Mouse (Mus musculus) heart, embryonic 15.5 days (tissue): ENCODE results near the gene Carns1. TPM values are rescaled to one million over a fixed set of nuclear protein-coding genes. Genes with fewer than 3 reads are reported as not detected.
A peak's percentile ranks its signal among the peaks of the same experiment; 100 is the strongest.

Source experiments
- ATAC-seq: fragments of 200-750 bp; cut with Nextera tagmentation; replicated peaks from 2 replicates; pipeline ENCODE4 v1.8.0; 2017; ENCODE audit warnings: low read depth, moderate TSS enrichment; ENCODE audit not compliant: insufficient number of reproducible peaks, insufficient read depth, low FRiP score
- H3K27ac ChIP-seq: fragments of 300-500 bp; sonication (generic); 2 replicates; pipeline ENCODE4 v1.5.1; 2015; ENCODE audit warnings: mild to moderate bottlenecking, inconsistent platforms
- H3K27me3 ChIP-seq: fragments of 300-500 bp; sonication (generic); 2 replicates; pipeline ENCODE4 v1.6.1; 2015; ENCODE audit warnings: inconsistent platforms
- H3K36me3 ChIP-seq: fragments of 300-500 bp; sonication (generic); 2 replicates; pipeline ENCODE4 v1.6.1; 2015; ENCODE audit warnings: mild to moderate bottlenecking, inconsistent platforms
- H3K4me1 ChIP-seq: fragments of 300-500 bp; sonication (generic); replicated peaks from 2 replicates; pipeline ENCODE4 v1.6.1; 2015; ENCODE audit warnings: inconsistent platforms
- H3K4me2 ChIP-seq: fragments of 300-500 bp; sonication (generic); 2 replicates; pipeline ENCODE4 v1.6.1; 2015; ENCODE audit warnings: inconsistent platforms, mild to moderate bottlenecking, moderate library complexity
- H3K4me3 ChIP-seq: fragments of 300-500 bp; sonication (generic); 2 replicates; pipeline ENCODE4 v1.5.1; 2015; ENCODE audit warnings: mild to moderate bottlenecking, inconsistent platforms
- H3K9ac ChIP-seq: fragments of 300-500 bp; sonication (generic); 2 replicates; pipeline ENCODE4 v1.6.1; 2015; ENCODE audit warnings: mild to moderate bottlenecking, inconsistent platforms
- H3K9me3 ChIP-seq: fragments of 300-500 bp; sonication (generic); replicated peaks from 2 replicates; pipeline ENCODE4 v1.6.1; 2016; ENCODE audit warnings: inconsistent platforms
- WGBS: fragments of 180-500 bp; shearing (Covaris S2); methylation state at CpG from one replicate; pipeline ENCODE4 v1.1.7; 2015; ENCODE audit warnings: mixed read lengths; 5-methylcytosine and 5-hydroxymethylcytosine counted together
- polyA plus RNA-seq: library from polyadenylated mRNA; unstranded; fragments of >200 nt; fragmentation: Nextera tagmentation; extraction: Ambion mirVana; gene quantifications from 2 replicates; pipeline ENCODE4 v1.2.1, GENCODE M21; 2015

Gene Carns1
- polyA plus RNA-seq, 1 experiment from 2014 or later, result 12.3 TPM

DNA sequence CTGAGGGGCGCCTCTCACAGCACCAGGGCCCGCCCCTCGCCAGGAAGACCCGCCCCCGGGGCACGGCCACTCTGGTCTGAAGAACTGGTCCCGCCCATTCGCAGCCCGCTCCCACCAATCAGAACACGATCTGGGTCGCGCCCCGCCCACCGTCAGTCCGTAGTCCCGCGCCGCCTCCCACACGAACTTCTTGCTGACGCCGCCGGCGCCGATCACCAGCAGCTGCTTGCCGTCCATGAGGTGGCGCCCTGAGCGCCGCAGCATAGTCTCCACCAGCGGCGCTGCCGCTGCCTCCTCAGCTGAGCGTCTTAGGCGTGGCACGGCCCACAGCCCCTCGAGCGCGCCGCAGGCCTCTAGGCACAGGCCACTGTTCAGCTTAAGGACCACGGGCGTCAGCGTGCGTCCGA, 5.9 kb downstream of the Carns1 start:
- Histone ChIP-seq H3K27me3 (no peaks in the 10 kb centered on the region), H3K4me3 (peak overlapping the region; percentile 54), H3K9ac (peak overlapping the region; percentile 84), H3K4me1 (peaks cover 58% of the 10 kb centered on the region), H3K36me3 (no peaks in the 10 kb centered on the region), H3K9me3 (no peaks in the 10 kb centered on the region), H3K27ac (peak overlapping the region; percentile 96), H3K4me2 (peak overlapping the region; percentile 92)
- ATAC-seq, result peak; percentile 92
- WGBS, result under 1% methylated on average over 43 of the region's 43 CpGs

- H3K4me3 ChIP-seq, result no peak overlapping the region
- H3K27me3 ChIP-seq, result no peaks in the 10 kb centered on the region
- H3K27ac ChIP-seq, result peak overlapping the region; percentile 87
- peaks cover under 1% of the 10 kb centered on the region; the same call in 1 of the 2 replicates for H3K36me3 ChIP-seq
- WGBS, result 45% methylated on average over 9 of the region's 9 CpGs
- no peak overlapping the region for H3K9ac ChIP-seq
- H3K4me2 ChIP-seq, result peak overlapping the region; percentile 26; the same call in 1 of the 2 replicates
- peaks cover 56% of the 10 kb centered on the region for H3K4me1 ChIP-seq
- no peaks in the 10 kb centered on the region for H3K9me3 ChIP-seq
- no peak for ATAC-seq
Observed at GRCm38 (mm10) chr19:4166678-4167476, 8.4 kb downstream of the Carns1 start.

DNA sequence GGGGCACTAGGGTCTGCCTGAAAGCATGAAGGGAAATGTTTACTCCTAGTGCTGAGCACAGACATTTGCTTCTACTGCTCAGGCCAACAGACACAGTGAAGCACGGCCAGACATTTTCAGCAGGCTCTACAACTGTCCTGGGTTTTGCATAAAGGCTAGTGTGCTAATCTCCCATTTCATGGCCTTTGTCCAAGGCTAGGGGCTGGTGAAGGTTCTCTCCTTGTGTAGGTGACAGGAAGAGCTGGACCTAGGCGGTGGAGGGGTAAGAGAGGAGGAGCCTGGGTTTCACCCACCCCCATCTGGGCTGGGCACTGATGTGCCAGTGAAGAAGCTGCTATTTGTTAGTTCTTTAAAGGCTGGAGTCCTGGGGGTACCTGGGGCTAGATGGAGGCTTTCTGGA, 10.6 kb downstream of the Carns1 start:
- Histone ChIP-seq H3K4me2 (no peak overlapping the region), H3K9ac (no peak overlapping the region), H3K4me3 (no peak overlapping the region), H3K36me3 (peaks cover 14% of the 10 kb centered on the region), H3K9me3 (no peaks in the 10 kb centered on the region), H3K4me1 (peaks cover 35% of the 10 kb centered on the region), H3K27me3 (no peaks in the 10 kb centered on the region), H3K27ac (no peak overlapping the region)
- no peak for ATAC-seq
- WGBS, result 68% methylated on average over 2 of the region's 2 CpGs

DNA sequence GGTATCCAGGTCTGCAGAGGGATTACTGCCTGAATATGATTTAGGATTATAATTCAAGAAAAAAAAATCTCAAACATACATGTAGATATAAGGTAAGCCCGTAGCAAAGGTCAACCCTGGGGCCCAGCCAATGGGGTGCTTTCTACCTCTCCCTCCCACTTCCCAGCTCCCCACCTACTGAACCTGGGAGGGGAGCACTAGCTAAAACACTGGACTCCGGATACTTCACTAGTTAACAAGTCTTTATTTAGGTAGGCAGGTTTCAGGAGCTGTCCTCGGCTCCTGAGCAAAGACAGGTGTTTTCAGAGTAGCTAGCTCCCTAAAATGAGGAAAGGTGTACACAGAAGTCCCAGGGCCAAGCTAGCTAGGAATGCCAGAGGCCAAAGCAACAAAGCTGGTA, 11.2 kb downstream of the Carns1 start:
- Histone ChIP-seq H3K4me1 (peaks cover 32% of the 10 kb centered on the region), H3K9me3 (no peaks in the 10 kb centered on the region), H3K27me3 (no peaks in the 10 kb centered on the region), H3K9ac (no peak overlapping the region), H3K36me3 (peaks cover 20% of the 10 kb centered on the region), H3K27ac (no peak overlapping the region), H3K4me2 (no peak overlapping the region), H3K4me3 (no peak overlapping the region)
- WGBS, result 77% methylated on average over 3 of the region's 3 CpGs
- no peak for ATAC-seq

DNA sequence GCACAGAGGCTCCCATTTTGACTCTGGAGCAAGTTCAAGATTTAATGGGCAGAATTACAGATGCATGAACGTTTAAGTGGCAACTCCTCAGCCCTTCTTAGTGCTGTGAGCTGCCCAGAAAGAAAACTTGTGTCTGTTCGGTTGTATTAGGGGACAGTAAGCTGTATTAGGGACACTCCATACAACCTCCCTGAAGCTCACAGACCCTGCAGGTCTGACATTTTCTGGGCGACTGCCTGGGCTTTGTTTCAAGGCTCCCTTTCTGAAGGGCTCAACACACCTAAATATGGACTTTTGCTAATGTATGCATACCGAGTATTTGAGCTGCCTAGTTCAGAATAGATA, 11.8 kb downstream of the Carns1 start:
- H3K9ac ChIP-seq, result peak overlapping the region; percentile 83; the same call in 1 of the 2 replicates
- no peak for ATAC-seq

DNA sequence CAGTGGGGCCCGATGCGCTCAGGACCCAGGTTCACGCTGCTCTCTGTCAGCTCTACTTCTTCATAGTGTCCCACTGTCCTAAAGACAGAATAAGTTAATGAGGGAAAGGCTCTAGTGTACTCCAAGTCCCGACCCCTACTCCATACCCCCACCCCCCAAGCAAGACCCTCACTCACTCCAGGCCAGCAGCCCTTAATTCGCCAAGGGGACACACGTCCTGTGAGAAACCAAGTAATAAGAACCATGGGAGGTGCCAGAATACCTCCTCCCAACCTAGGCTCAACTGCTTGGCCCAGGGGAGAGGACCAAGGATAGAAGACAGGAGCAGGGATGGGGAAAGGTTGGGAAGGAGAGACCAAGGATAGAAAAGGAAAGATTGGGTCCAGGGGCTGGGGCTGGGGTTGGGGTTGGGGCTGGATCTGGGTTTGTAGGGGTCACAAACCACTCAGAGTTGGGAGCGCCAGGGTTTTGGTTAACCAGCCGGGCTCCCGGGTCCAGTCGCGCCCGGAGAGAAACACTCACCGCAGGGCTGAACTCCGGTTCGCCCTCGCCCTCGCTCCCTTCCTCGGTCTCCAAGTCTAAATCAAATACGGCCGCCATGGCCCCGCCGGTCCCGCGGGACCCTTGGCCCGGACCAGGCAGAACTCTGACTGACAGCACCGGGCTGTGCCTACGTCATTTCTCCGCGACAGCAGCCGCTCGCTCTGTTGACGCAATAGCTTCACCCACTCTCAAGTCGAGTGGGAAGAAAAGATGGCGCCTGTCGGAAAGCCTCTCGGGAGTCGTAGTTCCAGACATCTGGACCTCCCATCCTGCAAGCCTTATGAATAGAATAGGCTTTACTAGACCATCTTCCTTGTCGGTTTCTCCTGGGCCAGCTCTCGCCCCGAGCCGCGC, 12.4 kb downstream of the Carns1 start, which contains the start of gene Rps6kb2:
Rps6kb2 (minus strand) TSS at position 709 of the 897 bp plus-strand sequence.
- H3K9ac ChIP-seq, result peak within 1 kb of the TSS; percentile 83
- peak within 1 kb of the TSS; percentile 75 for H3K4me3 ChIP-seq
- H3K27ac ChIP-seq, result peak within 1 kb of the TSS; percentile 27
- H3K27me3 ChIP-seq, result no peaks in the 10 kb centered on the region
- peaks cover 32% of the 10 kb centered on the region for H3K4me1 ChIP-seq
- H3K4me2 ChIP-seq, result peak within 1 kb of the TSS; percentile 90
- H3K9me3 ChIP-seq, result no peaks in the 10 kb centered on the region
- peaks cover 32% of the 10 kb centered on the region for H3K36me3 ChIP-seq
- peak; percentile 78 for ATAC-seq
- WGBS, result 7% methylated on average over 42 of the region's 42 CpGs

More for the DNA sequence above, 11.8 kb downstream of the Carns1 start:
- Histone ChIP-seq H3K4me2 (peak overlapping the region; percentile 90), H3K9me3 (no peaks in the 10 kb centered on the region), H3K27me3 (no peaks in the 10 kb centered on the region), H3K4me1 (peaks cover 32% of the 10 kb centered on the region), H3K27ac (peak overlapping the region; percentile 27), H3K4me3 (peak overlapping the region; percentile 75), H3K36me3 (peaks cover 26% of the 10 kb centered on the region)
- 35% methylated on average over 4 of the region's 4 CpGs for WGBS

- 95% methylated on average over 8 of the region's 8 CpGs for WGBS
- no peak for ATAC-seq
- no peaks in the 10 kb centered on the region for H3K27me3 ChIP-seq
Observed at GRCm38 (mm10) chr19:4159049-4159448, 16.2 kb downstream of the Carns1 start.

DNA sequence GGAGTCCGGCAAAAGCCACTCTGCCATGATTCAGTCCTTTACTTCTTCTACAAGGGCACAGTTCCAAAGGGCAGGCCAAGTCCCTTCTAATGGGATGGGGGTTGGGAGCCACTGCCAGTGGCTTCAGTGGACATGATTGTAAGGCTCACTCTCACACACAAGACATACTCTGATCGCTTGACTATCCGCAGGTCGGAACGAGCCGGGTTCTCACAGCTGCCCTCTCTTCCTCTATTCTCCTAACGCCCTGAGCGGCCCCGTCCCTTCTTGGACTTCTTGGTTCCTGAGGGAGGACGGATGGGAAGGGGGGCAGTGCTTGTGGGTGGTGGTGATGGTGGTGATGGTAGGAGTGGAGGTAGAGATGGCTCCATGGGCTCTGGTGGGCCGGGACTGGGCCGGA, 18.5 kb downstream of the Carns1 start:
- Histone ChIP-seq H3K9ac (no peak overlapping the region), H3K27ac (no peak overlapping the region), H3K36me3 (peaks cover 55% of the 10 kb centered on the region), H3K9me3 (no peaks in the 10 kb centered on the region), H3K4me3 (no peak overlapping the region), H3K27me3 (no peaks in the 10 kb centered on the region), H3K4me1 (peaks cover 14% of the 10 kb centered on the region), H3K4me2 (no peak overlapping the region)
- no peak for ATAC-seq
- 89% methylated on average over 12 of the region's 12 CpGs for WGBS

More at GRCm38 (mm10) chr19:4159049-4159448, 16.2 kb downstream of the Carns1 start:
- Histone ChIP-seq H3K9ac (no peak overlapping the region), H3K9me3 (no peaks in the 10 kb centered on the region), H3K36me3 (peaks cover 48% of the 10 kb centered on the region), H3K4me2 (no peak overlapping the region), H3K4me1 (peaks cover 15% of the 10 kb centered on the region), H3K27ac (no peak overlapping the region), H3K4me3 (no peak overlapping the region)

GRCm38 (mm10) chr19:4156073-4156579, 19.2 kb downstream of the Carns1 start:
- ATAC-seq, result no peak
- peaks cover 52% of the 10 kb centered on the region for H3K36me3 ChIP-seq
- WGBS, result 69% methylated on average over 20 of the region's 20 CpGs
- no peak overlapping the region for H3K4me2 ChIP-seq
- H3K27me3 ChIP-seq, result no peaks in the 10 kb centered on the region
- peaks cover 18% of the 10 kb centered on the region for H3K4me1 ChIP-seq
- no peak overlapping the region for H3K9ac ChIP-seq
- H3K27ac ChIP-seq, result no peak overlapping the region
- H3K9me3 ChIP-seq, result no peaks in the 10 kb centered on the region
- peak overlapping the region; percentile 17; the same call in 1 of the 2 replicates for H3K4me3 ChIP-seq

DNA sequence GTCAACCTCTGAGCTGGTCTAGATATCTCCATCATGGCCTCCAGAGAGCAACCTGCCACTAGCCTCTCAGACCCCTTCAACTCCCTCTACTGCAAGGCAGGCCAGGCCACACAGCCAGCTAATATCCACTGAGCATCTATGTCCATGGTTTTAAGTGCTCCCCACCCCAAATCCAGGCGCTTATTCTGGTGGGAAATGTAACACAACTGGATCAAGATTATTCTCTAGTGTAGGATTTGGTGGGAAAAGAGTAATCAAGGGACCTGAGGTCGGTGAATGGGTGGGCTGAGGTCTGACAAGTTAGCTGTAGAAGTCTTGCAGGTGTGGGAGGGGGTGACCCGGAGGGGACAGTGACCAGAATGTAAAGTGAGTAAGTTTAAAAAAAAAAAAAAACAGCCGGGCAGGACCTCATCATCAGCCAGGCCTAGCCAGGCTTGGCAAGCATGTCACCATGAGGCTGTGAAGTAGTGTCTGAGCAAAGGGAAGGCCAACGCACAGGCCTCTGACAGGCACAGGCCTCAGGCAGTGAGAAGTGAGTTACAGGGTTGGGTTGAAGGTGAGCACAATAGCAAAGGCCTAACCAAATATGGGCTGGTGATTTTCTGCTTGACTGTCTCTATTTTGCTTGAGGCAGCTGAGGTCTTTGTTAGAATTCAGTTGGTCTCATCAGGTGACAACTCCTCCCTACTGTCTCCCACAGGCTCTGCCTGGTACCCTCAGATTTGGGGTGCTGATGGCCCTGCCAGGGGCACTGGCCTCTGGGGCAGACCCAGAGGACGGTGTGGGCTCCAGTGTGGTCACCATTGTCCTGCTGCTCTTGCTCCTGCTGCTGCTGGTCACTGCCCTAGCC, 19.8 kb downstream of the Carns1 start:
- no peak overlapping the region for H3K4me2 ChIP-seq
- WGBS, result 70% methylated on average over 6 of the region's 6 CpGs

More for the DNA sequence above, 19.8 kb downstream of the Carns1 start:
- peak overlapping the region; percentile 17; the same call in 1 of the 2 replicates for H3K4me3 ChIP-seq
- ATAC-seq, result no peak
- no peak overlapping the region for H3K9ac ChIP-seq
- H3K27ac ChIP-seq, result no peak overlapping the region
- no peaks in the 10 kb centered on the region for H3K27me3 ChIP-seq
- H3K4me1 ChIP-seq, result peaks cover 22% of the 10 kb centered on the region
- peaks cover 54% of the 10 kb centered on the region for H3K36me3 ChIP-seq
- no peaks in the 10 kb centered on the region for H3K9me3 ChIP-seq
